Mouse (Mus musculus) MEL-GATA-1-ER (cell line): ENCODE measurements around the gene Adig.

Source experiments
- DNase-seq: peaks from one replicate; pipeline ENCODE4 v3.0.0-alpha.2; 2012; ENCODE audit warnings: low read depth; ENCODE audit errors: extremely low read depth

Gene Adig

DNA sequence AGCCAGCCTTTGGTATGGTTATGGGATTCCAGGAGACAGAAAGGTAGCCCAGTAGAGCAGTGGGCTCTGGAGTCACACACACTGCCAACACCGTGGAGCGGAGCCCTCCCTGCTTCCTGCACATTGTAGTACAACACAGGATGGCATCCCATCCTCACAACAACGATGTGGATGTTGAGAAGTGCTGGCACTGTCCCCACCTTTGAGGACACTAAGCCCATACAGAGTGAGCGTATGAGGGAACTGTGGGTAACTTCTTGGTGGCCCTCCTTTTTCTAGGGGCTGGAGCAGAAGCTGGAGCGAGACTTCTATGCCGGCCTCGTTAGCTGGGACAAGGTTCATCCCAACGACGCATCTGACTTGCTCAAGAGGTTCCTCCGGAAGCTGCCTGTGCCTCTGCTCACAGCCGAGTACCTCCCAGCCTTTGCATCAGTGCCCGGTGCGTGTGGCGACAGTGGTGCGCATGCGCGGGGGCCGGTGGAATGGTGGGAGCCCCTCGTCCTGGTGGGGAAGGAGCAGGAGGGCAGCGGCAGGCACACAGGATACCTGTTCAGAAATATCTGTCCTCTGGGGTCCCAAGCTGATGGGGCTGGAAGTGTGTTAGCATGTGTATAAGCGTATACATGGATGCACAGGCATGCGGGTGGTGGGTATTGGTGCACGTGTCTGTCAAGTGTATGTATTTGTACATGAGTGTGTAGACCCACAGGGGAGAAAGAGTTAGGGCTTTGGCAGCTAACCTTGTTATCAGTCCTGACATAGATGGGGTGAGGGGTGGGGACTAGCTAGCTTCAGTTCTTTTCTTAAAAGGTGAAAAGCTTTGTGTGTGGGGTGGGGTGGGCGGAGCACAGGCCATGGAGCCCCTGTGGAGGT lies 37.3 kb downstream of the Adig start:
- no peak for DNase-seq

DNA sequence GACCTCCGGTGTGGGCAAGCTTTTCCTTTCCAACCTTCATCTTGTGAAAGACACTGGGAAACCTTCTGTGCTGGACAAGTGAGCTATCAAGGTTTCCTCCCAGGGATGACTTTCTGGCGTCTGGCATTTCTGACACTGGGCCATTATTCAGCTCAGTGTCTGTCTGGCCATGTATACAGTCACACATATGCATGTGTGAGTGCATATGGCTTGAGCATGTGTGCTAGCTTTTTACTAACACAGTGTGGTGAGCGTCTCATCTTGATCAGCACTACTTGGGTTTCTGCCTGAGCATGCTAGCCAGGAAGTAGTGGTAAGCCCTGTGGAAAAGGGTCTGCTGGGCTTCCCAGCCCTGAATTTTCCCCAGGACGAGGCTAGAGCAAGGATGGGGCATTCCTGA lies 38.9 kb downstream of the Adig start:
- no peak for DNase-seq

DNA sequence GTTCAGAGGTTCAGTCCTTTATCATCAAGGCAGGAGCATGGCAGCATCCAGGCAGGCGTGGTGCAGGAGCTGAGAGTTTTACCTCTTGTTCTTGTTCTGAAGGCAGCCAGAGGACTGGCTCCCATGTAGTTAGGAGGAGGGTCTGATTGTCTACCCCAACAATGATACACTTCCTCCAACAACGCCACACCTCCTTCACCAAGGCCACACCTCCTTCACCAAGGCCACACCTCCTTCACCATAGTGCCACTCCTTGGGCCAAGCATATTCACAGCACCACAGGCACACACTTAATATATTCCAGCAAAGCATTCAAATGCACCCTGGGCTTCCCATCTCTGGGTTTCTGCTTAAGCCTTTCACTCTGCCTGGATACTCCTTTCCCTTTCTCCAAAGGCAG lies 42.9 kb downstream of the Adig start:
- no peak for DNase-seq

GRCm38 (mm10) chr2:158546751-158547150 lies 44.3 kb downstream of the Adig start:
- DNase-seq, result peak; percentile 16

- DNase-seq, result peak; percentile 47
These were observed 47.7 kb downstream of the Adig start for GRCm38 (mm10) chr2:158550067-158550466.

- DNase-seq, result no peak
These were observed 52.0 kb downstream of the Adig start for GRCm38 (mm10) chr2:158554366-158554765.

- no peak for DNase-seq
These were observed 52.8 kb downstream of the Adig start for GRCm38 (mm10) chr2:158555252-158555651.

GRCm38 (mm10) chr2:158555812-158556211 lies 53.4 kb downstream of the Adig start:
- DNase-seq, result no peak

DNA sequence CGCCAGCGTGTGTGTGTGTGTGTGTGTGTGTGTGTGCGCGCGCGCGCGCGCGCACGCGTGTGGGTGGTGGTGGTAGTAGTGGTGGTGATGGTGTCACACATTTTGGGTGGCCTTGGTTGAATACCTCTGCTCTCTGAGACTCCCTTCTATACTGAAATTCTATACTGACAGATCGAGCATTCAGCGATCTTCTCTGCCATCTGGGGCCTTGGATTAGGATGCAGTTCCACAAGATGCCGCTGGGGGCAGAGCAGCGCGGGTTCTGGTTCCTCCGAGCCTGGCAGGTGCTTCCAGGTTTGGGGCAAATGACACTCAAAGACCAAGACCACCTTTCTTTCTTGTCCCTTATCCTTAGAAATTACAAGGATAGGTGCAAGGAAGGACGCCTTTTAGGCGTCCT lies 53.8 kb downstream of the Adig start:
- no peak for DNase-seq

- DNase-seq, result no peak
These were observed 54.3 kb downstream of the Adig start for GRCm38 (mm10) chr2:158556750-158557149.
